Mouse (Mus musculus) CH12.LX (cell line): ENCODE results near the gene Fcrl1.

ENCODE experiments used
- CTCF ChIP-seq, 2 experiments: IDR thresholded peaks in 1 of 2; conservative IDR thresholded peaks in 1 of 2; 2 replicates each; pipeline ENCODE4 v1.5.1; 2011 to 2012; ENCODE audit warnings: low read depth in 2 of 2, low read length in 2 of 2, improper control_type of control experiment in 1 of 2, inconsistent platforms in 1 of 2, mild to moderate bottlenecking in 1 of 2, moderate library complexity in 1 of 2
- EP300 ChIP-seq: IDR thresholded peaks from 2 replicates; pipeline ENCODE4 v1.6.1; 2011; ENCODE audit warnings: low read length, improper control_type of control experiment
- GABPA ChIP-seq: IDR thresholded peaks from 2 replicates; pipeline ENCODE4 v1.6.1; 2012; ENCODE audit warnings: low read depth, low read length, improper control_type of control experiment, inconsistent platforms; ENCODE audit not compliant: insufficient replicate concordance
- MAFK ChIP-seq: IDR thresholded peaks from 2 replicates; pipeline ENCODE4 v1.6.1; 2011; ENCODE audit warnings: low read length, improper control_type of control experiment; ENCODE audit not compliant: insufficient replicate concordance
- MYC ChIP-seq: IDR thresholded peaks from 2 replicates; pipeline ENCODE4 v1.6.1; 2011; ENCODE audit warnings: low read depth, mild to moderate bottlenecking, improper control_type of control experiment, low read length
- NRF1 ChIP-seq: IDR thresholded peaks from 2 replicates; pipeline ENCODE4 v1.6.1; 2014; ENCODE audit warnings: low read depth, mild to moderate bottlenecking, inconsistent platforms, low read length, improper control_type of control experiment, moderate library complexity
- POLR2A ChIP-seq: IDR thresholded peaks from 2 replicates; pipeline ENCODE4 v1.6.1; 2011; ENCODE audit warnings: low read depth, mild to moderate bottlenecking, improper control_type of control experiment, low read length
- UBTF ChIP-seq: IDR thresholded peaks from 2 replicates; pipeline ENCODE4 v1.6.1; 2012; ENCODE audit warnings: low read depth, mild to moderate bottlenecking, inconsistent platforms, low read length, improper control_type of control experiment, moderate library complexity
- USF2 ChIP-seq: conservative IDR thresholded peaks from 2 replicates; pipeline ENCODE4 v1.6.1; 2011; ENCODE audit warnings: low read depth, low read length, improper control_type of control experiment
- ZNF384 ChIP-seq: IDR thresholded peaks from 2 replicates; pipeline ENCODE4 v1.6.1; 2012; ENCODE audit warnings: low read depth, low read length, improper control_type of control experiment, inconsistent platforms

- TF ChIP-seq CTCF (conservative IDR thresholded peaks at IDR 0.05 in 1 of 2, IDR thresholded peaks at IDR 0.05 in 1 of 2; ENCODE audit: low read depth in 2 of 2, low read length in 2 of 2) (no peak), EP300 (no peak), GABPA (no peak), ZNF384 (no peak), UBTF (no peak), NRF1 (no peak), MAFK (no peak), POLR2A (no peak), MYC (no peak), USF2 (no peak)
Measured at GRCm38 (mm10) chr3:87399906-87400305, 23.7 kb downstream of the Fcrl1 start.
